Mouse (Mus musculus) liver, embryonic 14.5 days (tissue): ENCODE measurements around the gene Herc2.

ENCODE experiments used
- CTCF ChIP-seq: IDR thresholded peaks from 2 replicates; pipeline ENCODE4 v1.5.1; 2016; ENCODE audit warnings: antibody characterized with exemption, low read depth, control low read depth
- EP300 ChIP-seq: IDR thresholded peaks from 2 replicates; pipeline ENCODE4 v1.6.1; 2016; ENCODE audit warnings: antibody characterized with exemption, low read depth

DNA sequence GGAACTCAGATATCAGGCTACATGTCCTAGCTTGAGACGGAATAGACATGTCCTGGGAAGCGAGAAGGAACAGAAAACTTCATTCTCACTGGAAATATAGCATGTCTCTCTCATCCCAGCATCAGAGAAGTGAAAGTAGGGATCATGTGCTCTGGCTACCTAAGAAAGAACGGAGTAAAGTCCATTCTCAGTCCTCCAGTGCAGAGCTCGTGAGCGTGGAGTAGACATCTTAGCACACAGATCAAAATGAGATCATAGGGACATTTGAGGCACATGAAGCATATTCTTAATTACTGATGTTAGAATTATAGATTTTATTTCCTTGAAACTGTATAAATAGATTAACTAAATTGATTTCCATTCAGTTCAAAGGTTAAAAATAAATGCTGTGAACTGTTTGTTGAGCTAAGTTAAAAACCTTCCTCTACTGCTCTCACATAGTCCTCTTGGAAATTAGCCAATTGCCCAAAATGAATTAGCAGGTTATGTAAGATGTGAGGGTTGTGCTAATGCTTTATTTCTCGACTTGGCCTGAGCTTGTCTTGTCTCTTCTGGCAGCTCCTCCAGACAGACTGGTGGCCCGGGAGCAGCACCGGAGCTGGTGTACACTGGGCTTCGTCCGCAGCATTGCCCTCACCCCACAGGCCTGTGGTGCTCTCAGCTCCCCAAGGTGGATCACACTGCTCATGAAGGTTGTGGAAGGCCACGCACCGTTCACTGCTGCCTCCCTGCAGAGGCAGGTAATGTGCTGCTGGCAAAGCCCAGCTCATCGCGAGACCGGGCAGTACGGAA, 102.1 kb downstream of the Herc2 start:
- TF ChIP-seq CTCF = no peak
- no peak for TF ChIP-seq EP300
